Mouse (Mus musculus) T-helper 17 cell (primary cell): Measurements from ENCODE around the gene Wdr95.

Experiments used
- in situ Hi-C, 2 experiments: fragments of 300-600 bp; cut with MboI, MseI; formaldehyde crosslinking; loops; 1 replicate in 1 of 2; 2 replicates in 1 of 2; pipeline ENCODE4 v1.15.1; 2025; ENCODE audit warnings: high pct_unique_total_duplicates in 2 of 2

Gene Wdr95

GRCm38 (mm10) chr5:149658741-149659413, 130.4 kb downstream of the Wdr95 start:
- in situ Hi-C loops: no loop called here

DNA sequence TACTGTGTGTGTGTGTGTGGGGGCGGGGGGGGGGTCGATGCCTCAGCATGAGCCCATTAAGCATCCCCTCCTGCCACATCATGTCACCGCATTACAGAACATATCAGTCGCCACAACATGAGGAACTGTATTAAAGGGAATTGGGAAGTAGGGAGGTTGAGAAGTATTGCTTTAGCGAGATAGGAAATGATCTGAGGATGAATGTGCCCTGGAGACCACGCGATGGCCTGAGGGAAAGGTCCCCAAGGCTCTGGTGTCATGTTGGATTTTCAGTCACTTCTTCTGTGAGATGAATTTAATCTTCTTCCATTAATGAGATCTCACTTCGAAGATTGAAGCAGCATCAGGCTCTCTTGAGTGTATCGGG, 130.9 kb downstream of the Wdr95 start:
- in situ Hi-C loops: no loop called here

- in situ Hi-C loops: no loop called here
Observed at GRCm38 (mm10) chr5:149661428-149661827, 132.9 kb downstream of the Wdr95 start.
